Mouse (Mus musculus) lung, adult 2 months (tissue): ENCODE results near the gene Lrrc55.

Experiments
- CTCF ChIP-seq: fragments of 200-500 bp; IDR thresholded peaks from 2 replicates; pipeline ENCODE4 v1.5.1; 2011; ENCODE audit warnings: mild to moderate bottlenecking, low read length, control low read depth; ENCODE audit not compliant: insufficient read depth
- POLR2A ChIP-seq: fragments of 200-500 bp; IDR thresholded peaks from 2 replicates; pipeline ENCODE4 v1.6.1; 2011; ENCODE audit warnings: low read depth, mild to moderate bottlenecking, control low read depth, low read length, borderline replicate concordance; ENCODE audit errors: extremely low read depth

DNA sequence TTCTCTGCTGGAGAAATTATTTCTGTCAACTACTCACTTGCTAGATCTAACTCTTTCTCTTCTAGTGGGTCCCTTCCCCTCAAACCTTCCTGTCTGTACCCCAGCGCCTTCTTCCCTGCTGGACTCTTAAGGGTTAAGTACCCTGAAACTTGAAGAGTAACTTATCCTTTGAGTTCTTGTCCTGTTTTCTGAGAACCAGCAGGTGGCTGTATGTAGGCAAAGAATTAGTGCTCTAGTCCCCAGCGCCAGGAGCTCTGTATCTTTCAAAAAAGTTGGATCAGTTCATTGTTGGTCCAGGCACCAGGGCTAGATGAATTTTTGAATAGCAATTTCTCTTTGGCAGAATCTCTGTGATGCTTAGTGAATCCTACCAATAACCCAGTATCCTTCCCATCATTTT, 58.9 kb downstream of the Lrrc55 start:
- TF ChIP-seq POLR2A (no peak), CTCF (no peak)
